Mouse (Mus musculus) neural tube, embryonic 11.5 days (tissue): ENCODE measurements around the gene 3110082I17Rik. TPM values are rescaled to one million over a fixed set of nuclear protein-coding genes. Genes with fewer than 3 reads are reported as not detected.
A peak's percentile ranks its signal among the peaks of the same experiment; 100 is the strongest.

Experiments used
- ATAC-seq: fragments of 200-750 bp; cut with Nextera tagmentation; 2 replicates; pipeline ENCODE4 v1.8.0; 2017; ENCODE audit warnings: moderate number of reproducible peaks, mild to moderate bottlenecking, moderate TSS enrichment, moderate library complexity; ENCODE audit not compliant: insufficient read depth, low FRiP score, low TSS enrichment
- DNase-seq: peaks from one replicate; pipeline ENCODE4 v3.0.0-alpha.2; 2015; ENCODE audit warnings: low spot score
- H3K27ac ChIP-seq: fragments of 300-500 bp; sonication (generic); 2 replicates; pipeline ENCODE4 v1.5.1; 2014; ENCODE audit warnings: low read depth, mild to moderate bottlenecking, low read length
- H3K27me3 ChIP-seq: fragments of 300-500 bp; sonication (generic); 2 replicates; pipeline ENCODE4 v1.6.1; 2014; ENCODE audit warnings: mild to moderate bottlenecking, low read length, mixed read lengths; ENCODE audit not compliant: control insufficient read depth, insufficient read depth
- H3K36me3 ChIP-seq: fragments of 300-500 bp; sonication (generic); 2 replicates; pipeline ENCODE4 v1.6.1; 2014; ENCODE audit warnings: mild to moderate bottlenecking, low read length, moderate library complexity, mixed read lengths; ENCODE audit not compliant: control insufficient read depth, insufficient read depth
- H3K4me1 ChIP-seq: fragments of 300-500 bp; sonication (generic); 2 replicates; pipeline ENCODE4 v1.6.1; 2014; ENCODE audit warnings: low read length, mixed read lengths; ENCODE audit not compliant: control insufficient read depth, insufficient read depth
- H3K4me2 ChIP-seq: fragments of 300-500 bp; sonication (generic); 2 replicates; pipeline ENCODE4 v1.6.1; 2014; ENCODE audit warnings: low read depth, mild to moderate bottlenecking, moderate library complexity
- H3K4me3 ChIP-seq: fragments of 300-500 bp; sonication (generic); 2 replicates; pipeline ENCODE4 v1.5.1; 2014; ENCODE audit warnings: low read depth, low read length
- H3K9ac ChIP-seq: fragments of 300-500 bp; sonication (generic); 2 replicates; pipeline ENCODE4 v1.6.1; 2014; ENCODE audit warnings: mild to moderate bottlenecking, low read length
- H3K9me3 ChIP-seq: fragments of 300-500 bp; sonication (generic); 2 replicates; pipeline ENCODE4 v1.6.1; 2016; ENCODE audit warnings: low read length; ENCODE audit not compliant: control insufficient read depth
- WGBS: fragments of 180-500 bp; shearing (Covaris S2); extraction: QIAGEN DNeasy Blood & Tissue Kit; methylation state at CpG from one replicate; pipeline ENCODE4 v1.1.7; 2014; 5-methylcytosine and 5-hydroxymethylcytosine counted together
- polyA plus RNA-seq: library from polyadenylated mRNA; unstranded; fragments of >200 nt; fragmentation: Nextera tagmentation; extraction: Ambion mirVana; gene quantifications from 2 replicates; pipeline ENCODE4 v1.2.1, GENCODE M21; 2014

The 3110082I17Rik gene
- polyA plus RNA-seq, 1 experiment from 2014 or later = 37.6 TPM

- Histone ChIP-seq H3K9ac (no peak overlapping the region), H3K4me2 (no peak overlapping the region), H3K4me1 (peaks cover 12% of the 10 kb centered on the region; the same call in 1 of the 2 replicates), H3K36me3 (no peaks in the 10 kb centered on the region), H3K27me3 (no peaks in the 10 kb centered on the region), H3K9me3 (no peaks in the 10 kb centered on the region), H3K27ac (0 out of 2 replicates have a peak overlapping the region, but pooled peaks have one; percentile 49), H3K4me3 (no peak overlapping the region)
- no peak for DNase-seq
- 71% methylated on average over 10 of the region's 10 CpGs for WGBS
- no peak for ATAC-seq
Measured at GRCm38 (mm10) chr5:139387329-139388194, 72.8 kb downstream of the 3110082I17Rik start.

GRCm38 (mm10) chr5:139386047-139386446 lies 74.3 kb downstream of the 3110082I17Rik start:
- no peak for DNase-seq
- 94% methylated on average over 5 of the region's 5 CpGs for WGBS
- Histone ChIP-seq H3K27ac (no peak overlapping the region), H3K4me2 (no peak overlapping the region), H3K9me3 (no peaks in the 10 kb centered on the region), H3K4me3 (no peak overlapping the region), H3K9ac (no peak overlapping the region), H3K4me1 (peaks cover 12% of the 10 kb centered on the region; the same call in 1 of the 2 replicates), H3K27me3 (no peaks in the 10 kb centered on the region), H3K36me3 (no peaks in the 10 kb centered on the region)
- ATAC-seq = no peak

GRCm38 (mm10) chr5:139384531-139384930 lies 75.8 kb downstream of the 3110082I17Rik start:
- Histone ChIP-seq H3K27ac (no peak overlapping the region), H3K9ac (no peak overlapping the region), H3K4me1 (peaks cover 8% of the 10 kb centered on the region; the same call in 1 of the 2 replicates), H3K4me2 (no peak overlapping the region), H3K9me3 (no peaks in the 10 kb centered on the region), H3K27me3 (no peaks in the 10 kb centered on the region), H3K4me3 (no peak overlapping the region), H3K36me3 (no peaks in the 10 kb centered on the region)
- ATAC-seq (no peak), DNase-seq (no peak)
- 79% methylated on average over 10 of the region's 10 CpGs for WGBS

GRCm38 (mm10) chr5:139383234-139383633 lies 77.1 kb downstream of the 3110082I17Rik start:
- no peak for ATAC-seq
- Histone ChIP-seq H3K9ac (no peak overlapping the region), H3K4me3 (no peak overlapping the region), H3K4me2 (no peak overlapping the region), H3K36me3 (no peaks in the 10 kb centered on the region), H3K27me3 (no peaks in the 10 kb centered on the region), H3K4me1 (peaks cover under 1% of the 10 kb centered on the region; the same call in 1 of the 2 replicates), H3K9me3 (no peaks in the 10 kb centered on the region), H3K27ac (no peak overlapping the region)
- no peak for DNase-seq
- 80% methylated on average over 9 of the region's 9 CpGs for WGBS

GRCm38 (mm10) chr5:139382760-139383159 lies 77.6 kb downstream of the 3110082I17Rik start:
- DNase-seq (no peak), ATAC-seq (no peak)
- Histone ChIP-seq H3K9ac (no peak overlapping the region), H3K4me2 (no peak overlapping the region), H3K4me1 (no peaks in the 10 kb centered on the region), H3K27me3 (no peaks in the 10 kb centered on the region), H3K4me3 (no peak overlapping the region), H3K9me3 (no peaks in the 10 kb centered on the region), H3K27ac (peak overlapping the region; percentile 58; the same call in 1 of the 2 replicates), H3K36me3 (no peaks in the 10 kb centered on the region)
- 81% methylated on average over 8 of the region's 8 CpGs for WGBS

GRCm38 (mm10) chr5:139381586-139382513 lies 78.5 kb downstream of the 3110082I17Rik start:
- Histone ChIP-seq H3K4me3 (no peak overlapping the region), H3K9me3 (no peaks in the 10 kb centered on the region), H3K9ac (no peak overlapping the region), H3K27ac (no peak overlapping the region), H3K4me2 (no peak overlapping the region), H3K27me3 (no peaks in the 10 kb centered on the region), H3K4me1 (no peaks in the 10 kb centered on the region), H3K36me3 (no peaks in the 10 kb centered on the region)
- DNase-seq (no peak), ATAC-seq (no peak)
- WGBS = 82% methylated on average over 17 of the region's 18 CpGs

- no peaks in the 10 kb centered on the region for H3K36me3 ChIP-seq
- peak overlapping the region; percentile 67 for H3K9ac ChIP-seq
- H3K27ac ChIP-seq = no peak overlapping the region
- H3K4me2 ChIP-seq = peak overlapping the region; percentile 86
- 2% methylated on average over 73 of the region's 73 CpGs for WGBS
- no peaks in the 10 kb centered on the region for H3K4me1 ChIP-seq
- peak overlapping the region; percentile 62 for H3K4me3 ChIP-seq
- no peaks in the 10 kb centered on the region for H3K27me3 ChIP-seq
- peak; percentile 88 for DNase-seq
- no peaks in the 10 kb centered on the region for H3K9me3 ChIP-seq
- ATAC-seq = peak; percentile 90
Measured at GRCm38 (mm10) chr5:139380385-139381248, 79.7 kb downstream of the 3110082I17Rik start.
